Mouse (Mus musculus) spleen, postnatal 4 days (tissue): Measurements from ENCODE around the gene P2rx5.

ENCODE experiments used
- DNase-seq, 2 experiments: peaks; one replicate each; pipeline ENCODE4 v3.0.0; 2022; ENCODE audit warnings: low spot score in 2 of 2

The P2rx5 gene

GRCm38 (mm10) chr11:73159957-73160810, at the start of gene P2rx5:
Gene P2rx5, plus strand, starts transcription at chr11:73160421.
- DNase-seq = no peak

DNA sequence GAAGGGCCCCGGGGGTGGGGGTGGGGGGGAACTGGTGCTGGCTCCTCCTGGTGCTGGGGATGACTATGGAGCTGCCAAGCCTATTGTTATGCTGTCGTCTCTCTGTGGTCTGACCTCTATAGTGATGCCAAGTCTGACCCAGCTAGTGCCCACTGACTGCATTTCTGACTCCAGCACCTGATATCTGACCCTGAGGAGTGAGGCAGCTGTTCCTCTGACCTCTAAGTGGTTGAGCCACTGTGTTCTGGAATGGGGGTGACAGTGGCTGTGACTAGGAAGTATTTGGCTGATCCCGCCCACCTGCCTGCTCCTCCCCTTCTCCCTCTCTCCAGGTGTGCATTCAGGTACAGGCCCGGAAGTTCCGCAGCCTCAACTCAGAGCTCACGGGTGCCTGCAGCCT, 48.8 kb upstream of the P2rx5 start:
- no peak for DNase-seq

DNA sequence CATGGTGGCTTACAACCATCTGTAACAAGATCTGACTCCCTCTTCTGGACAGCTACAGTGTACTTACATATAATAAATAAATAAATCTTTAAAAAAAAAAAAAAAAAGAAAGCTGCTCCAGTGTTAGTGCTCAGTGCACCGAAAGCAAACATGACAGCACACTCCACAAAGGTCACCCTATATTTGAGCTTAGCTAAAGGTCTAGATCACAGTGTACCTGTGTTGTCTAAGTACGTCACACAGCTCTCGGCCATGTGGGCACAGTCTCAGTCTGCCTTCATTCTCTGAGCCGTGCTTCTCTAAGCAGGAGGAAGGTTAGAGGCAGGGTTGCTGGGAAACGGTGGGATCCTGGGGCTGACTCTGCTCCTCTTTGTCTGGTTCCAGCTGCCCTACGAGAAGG, 33.7 kb upstream of the P2rx5 start:
- no peak for DNase-seq

DNA sequence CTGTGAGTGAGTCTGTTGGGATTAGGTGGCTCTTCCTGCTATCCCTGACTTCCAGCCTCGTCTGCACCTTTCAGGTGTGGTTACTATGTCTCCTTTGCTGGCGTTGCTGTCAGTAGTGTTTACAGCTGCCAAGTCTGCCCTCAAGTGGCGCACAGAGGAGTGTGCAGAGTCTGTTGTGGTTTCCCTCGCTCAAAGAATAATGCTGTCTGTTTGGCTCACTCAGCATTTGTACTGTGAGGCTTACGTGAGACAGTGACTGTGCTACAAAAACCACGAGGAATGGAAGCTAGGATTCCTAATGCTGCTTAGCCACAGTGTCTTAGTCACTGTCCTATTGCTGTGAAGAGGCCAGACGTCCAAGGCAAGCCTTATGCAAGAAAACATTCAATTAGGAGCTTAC, 29.2 kb upstream of the P2rx5 start:
- no peak for DNase-seq

DNA sequence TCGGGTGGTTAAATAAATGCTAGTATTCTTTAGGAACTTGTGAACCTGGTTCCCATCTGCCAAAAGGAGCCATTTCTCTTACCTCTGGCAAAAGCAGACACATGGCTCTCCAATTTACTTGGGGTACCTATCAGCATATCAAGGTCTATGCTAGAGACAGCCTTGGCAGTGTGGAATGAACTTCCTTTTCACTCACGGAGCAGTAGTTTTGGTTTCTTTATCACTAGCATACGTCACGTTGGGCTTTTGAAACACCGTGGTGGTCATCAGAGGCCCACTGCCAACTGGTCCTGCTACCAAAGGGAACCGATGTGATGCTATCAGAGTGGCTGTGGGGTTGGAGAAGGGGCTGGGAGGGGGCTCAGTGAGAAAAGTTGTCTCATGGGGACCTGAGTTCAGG, 27.2 kb upstream of the P2rx5 start:
- DNase-seq = no peak

- no peak for DNase-seq
These were observed 26.0 kb upstream of the P2rx5 start for GRCm38 (mm10) chr11:73134222-73134621.

- DNase-seq = no peak
These were observed 23.6 kb upstream of the P2rx5 start for GRCm38 (mm10) chr11:73136587-73136986.

DNA sequence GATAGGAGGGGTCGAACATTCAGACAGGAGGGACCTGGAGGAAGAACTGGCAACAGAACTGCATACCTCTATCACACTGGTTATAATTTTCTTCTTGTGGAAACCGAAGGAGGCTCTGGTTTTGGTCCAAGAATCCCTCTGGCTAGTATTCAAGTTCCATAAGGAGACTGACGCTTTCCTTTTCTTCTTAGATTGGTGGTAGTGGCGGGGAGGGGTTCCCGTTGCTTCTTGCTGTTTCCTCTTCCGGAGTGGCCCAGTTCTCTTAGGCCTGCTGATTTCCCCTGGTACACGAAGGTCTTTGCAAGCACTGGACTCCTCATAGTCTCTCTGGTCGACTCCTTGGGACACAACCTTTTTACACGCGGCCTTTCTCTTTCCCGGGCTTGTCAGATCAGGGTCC, 23.1 kb upstream of the P2rx5 start:
- DNase-seq = peak in 1 of 2 experiments; percentile 21

GRCm38 (mm10) chr11:73137591-73138501, 22.4 kb upstream of the P2rx5 start, which contains the start of gene Haspin:
Gene Haspin, minus strand, starts transcription at chr11:73138294.
- DNase-seq = peak; percentile 92 to 98

DNA sequence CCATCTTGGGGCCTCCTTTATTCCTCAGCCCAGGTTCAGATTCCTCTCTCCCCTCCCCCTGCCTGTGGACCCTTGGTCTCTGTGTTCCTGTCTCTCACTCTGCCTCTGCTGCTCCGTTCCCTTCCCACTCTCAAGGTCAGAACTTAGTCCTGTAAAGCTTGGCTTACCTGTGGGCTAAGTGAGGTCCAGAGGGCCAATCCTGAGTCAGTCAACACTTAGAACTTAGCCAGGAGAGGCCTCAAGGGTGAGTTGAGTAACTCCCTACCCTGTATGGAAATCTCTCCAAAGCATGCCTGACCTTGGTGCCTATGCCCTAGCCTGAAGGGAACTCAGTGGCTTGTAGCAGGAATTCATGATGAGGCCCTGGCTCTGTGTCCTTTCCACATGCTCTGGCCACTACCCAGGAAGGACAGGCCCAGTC, 15.9 kb upstream of the P2rx5 start:
- DNase-seq = no peak

DNA sequence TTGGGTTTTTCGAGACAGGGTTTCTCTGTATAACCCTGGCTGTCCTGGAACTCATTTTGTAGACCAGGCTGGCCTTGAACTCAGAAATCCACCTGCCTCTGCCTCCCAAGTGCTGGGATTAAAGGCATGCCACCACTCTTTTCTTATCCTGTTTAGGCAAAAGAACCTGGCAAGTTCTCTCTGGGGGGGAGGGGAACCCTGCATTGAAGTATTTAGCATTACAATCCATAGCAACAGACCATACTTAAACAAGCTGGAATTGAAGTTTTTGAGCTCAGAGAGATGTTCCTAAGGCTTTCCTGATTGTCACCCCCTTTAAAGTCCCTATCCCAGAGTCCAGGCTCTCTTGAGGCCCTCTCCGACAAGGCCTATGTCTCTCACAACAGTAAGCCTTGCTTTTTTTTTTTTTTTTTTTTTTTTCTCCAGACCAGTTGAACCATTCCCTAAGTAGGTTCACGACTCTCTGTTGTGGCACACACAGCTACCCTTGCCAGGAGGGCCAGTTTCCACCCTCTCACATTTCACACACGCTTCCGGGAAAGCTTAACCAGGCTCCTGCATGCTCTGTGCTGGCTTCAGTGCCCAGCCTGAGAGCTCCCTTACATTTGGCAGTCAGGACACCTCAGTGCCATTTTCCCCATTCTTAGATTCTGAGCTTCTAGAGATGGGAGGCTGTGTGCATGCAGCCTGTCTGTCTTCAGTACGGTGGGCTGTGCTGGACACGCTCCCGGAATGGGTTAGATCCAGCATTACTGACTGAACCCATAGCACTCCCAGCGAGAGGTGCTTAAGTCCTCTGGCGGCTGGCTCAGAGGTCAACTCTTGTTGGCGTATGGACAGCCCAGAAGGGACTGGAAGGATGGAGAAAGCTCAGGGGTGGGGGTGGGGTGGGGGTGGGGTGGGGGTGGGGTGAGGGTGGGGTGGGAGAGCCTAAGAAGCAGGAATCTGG, 13.9 kb upstream of the P2rx5 start:
- DNase-seq = no peak

DNA sequence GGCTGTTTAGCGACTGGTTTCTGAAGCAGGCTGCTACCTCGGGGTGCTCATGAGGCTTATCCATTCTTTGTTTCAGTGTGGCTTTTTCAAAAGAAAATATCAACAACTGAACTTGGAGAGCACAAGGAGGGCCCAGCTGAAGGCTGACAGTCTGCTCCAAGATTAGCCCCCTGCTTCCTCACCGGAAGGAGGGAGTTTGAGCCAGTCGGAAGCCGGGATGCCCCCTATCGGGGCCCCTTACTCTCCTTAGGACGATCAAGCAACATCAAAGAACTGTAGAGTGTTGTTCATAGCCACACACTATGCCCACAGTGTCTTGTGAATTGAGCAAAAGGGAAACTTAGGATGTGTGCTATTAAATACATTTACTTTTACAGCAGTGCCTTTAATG, 13.3 kb upstream of the P2rx5 start:
- DNase-seq = no peak

- DNase-seq = no peak
These were observed 12.0 kb upstream of the P2rx5 start for GRCm38 (mm10) chr11:73148209-73148608.

DNA sequence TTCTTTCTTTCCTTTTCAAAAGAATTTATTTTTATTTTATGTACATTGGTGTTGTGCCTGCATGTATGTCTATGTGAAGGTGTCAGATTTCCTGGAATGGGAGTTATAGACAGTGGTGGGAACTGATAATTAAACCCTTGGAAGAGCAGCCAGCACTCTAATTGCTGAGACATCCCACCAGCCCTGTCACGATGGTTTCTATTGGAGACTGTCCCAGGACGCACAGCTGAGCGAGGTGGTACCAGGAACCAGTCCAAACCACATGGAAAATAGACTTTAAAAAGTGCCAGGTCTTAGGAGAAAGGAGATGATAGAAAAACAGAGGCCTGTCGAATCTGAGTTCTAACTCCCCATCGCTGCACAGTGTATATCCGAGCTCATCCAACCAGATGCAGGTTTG, 5.2 kb upstream of the P2rx5 start:
- no peak for DNase-seq

GRCm38 (mm10) chr11:73160811-73161200, 585 bp downstream of the P2rx5 start:
- no peak for DNase-seq

GRCm38 (mm10) chr11:73161616-73162015, 1.4 kb downstream of the P2rx5 start:
- DNase-seq = no peak

DNA sequence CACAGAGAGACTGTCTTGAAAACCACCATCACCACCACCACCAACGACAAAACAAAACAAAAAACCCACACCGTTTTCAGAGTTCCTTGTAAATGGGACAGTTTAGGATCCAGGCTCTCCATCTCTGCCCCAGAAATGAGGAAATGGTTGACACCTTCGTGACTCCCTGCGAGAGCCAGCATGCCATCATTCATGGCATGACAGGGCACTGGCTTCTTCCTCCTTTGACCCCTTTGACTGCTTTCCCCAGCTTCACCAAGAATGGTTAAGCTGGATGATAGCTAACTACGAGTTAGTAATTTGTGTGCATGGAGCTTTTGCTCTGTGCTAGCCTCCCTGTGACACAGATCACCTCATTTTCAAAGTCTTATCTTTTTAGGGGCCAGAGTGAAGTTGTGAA, 2.1 kb downstream of the P2rx5 start:
- DNase-seq = no peak

DNA sequence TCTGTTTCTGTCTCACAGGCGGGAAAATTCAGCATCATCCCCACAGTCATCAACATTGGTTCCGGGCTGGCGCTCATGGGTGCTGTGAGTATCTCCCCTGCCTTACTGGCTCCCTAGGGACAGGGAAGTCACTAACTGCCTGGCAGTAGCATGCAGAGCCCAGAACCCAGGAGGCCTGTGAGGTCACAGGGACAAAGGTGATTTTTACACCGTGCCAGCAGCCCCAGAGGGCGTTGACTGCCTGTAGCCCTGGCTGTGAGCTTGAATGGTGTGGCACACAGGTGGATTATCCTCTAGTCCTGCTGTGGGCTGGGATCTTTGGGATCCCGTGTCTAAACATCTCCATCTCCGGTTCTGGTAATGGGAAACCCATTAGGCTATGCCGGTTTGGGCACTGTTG, 7.8 kb downstream of the P2rx5 start:
- no peak for DNase-seq

- no peak for DNase-seq
These were observed 8.4 kb downstream of the P2rx5 start for GRCm38 (mm10) chr11:73168576-73168975.

- peak; percentile 54 to 81 for DNase-seq
These were observed 9.0 kb downstream of the P2rx5 start for GRCm38 (mm10) chr11:73169231-73169630.

GRCm38 (mm10) chr11:73172186-73172585, 12.0 kb downstream of the P2rx5 start:
- no peak for DNase-seq

GRCm38 (mm10) chr11:73175612-73176011, 15.4 kb downstream of the P2rx5 start:
- no peak for DNase-seq
